Mouse (Mus musculus) lung, postnatal 10 days (tissue): ENCODE measurements around the gene Gm3264.
"Not testable (repeated sequence)": the region's sequence is repeated elsewhere in the genome, so short reads cannot be mapped to it uniquely, and the experiment has no call there.

Source experiments
- DNase-seq: peaks from one replicate; pipeline ENCODE4 v3.0.0; 2021

The Gm3264 gene

DNA sequence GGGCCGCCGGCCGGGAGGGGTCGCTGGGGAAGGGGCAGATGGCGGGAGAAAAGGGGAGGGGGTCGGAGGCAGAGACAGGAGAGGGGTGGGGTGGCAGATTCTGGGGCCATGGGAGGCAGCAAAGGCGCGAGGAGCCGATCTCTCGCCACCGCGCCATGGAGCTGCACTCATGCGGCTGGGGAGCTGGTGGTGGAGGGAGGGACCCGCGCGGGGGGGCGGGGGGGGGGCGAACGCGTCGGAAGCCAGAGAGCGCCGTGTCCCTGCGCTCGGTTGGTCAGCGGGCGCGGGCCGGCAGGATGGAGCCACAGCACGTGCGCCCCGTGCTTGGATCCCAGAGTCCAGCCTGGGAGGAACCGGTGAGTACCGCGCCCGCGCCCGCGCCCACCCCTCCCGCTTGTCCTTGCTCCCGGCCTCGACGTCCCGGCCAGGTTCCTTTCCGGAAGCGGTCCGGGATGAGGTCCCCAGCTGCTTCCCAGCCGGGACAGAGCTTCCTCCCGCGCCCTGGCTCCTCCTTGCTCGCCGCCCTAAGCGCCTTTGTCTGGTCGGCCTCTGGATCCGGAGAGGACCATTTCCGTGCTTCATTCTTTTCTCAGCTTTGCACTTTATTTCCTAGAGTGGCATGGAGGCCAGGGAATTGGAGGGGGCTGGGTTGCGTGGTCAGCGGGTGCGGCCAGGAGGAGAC lies at the start of gene Gm3264:
Gene Gm3264 (plus strand): TSS at position 278 of the 682 bp plus-strand sequence.
- peak; percentile 3 for DNase-seq

GRCm38 (mm10) chr14:4806421-4806820 lies 49.0 kb upstream of the Gm3264 start:
- DNase-seq: not testable (repeated sequence)

DNA sequence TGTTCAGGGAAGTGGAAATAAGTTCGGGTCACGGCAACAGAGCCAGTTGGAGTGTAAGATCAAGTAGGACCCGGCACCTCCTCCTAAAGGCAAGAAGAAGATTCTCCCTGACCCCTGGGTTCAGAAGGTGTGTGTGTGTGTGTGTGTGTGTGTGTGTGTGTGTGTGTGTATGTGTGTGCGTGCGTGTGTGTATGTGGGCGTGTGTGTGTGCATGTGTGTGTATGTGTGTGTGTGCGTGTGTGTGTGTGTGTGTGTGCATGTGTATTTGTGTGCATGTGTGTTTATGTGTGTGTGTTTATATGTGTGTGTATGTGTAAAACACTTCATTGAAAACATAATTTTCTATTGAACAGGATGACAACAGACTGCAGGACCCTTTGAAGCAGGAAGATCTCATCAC lies 33.4 kb upstream of the Gm3264 start:
- DNase-seq: not testable (repeated sequence)

DNA sequence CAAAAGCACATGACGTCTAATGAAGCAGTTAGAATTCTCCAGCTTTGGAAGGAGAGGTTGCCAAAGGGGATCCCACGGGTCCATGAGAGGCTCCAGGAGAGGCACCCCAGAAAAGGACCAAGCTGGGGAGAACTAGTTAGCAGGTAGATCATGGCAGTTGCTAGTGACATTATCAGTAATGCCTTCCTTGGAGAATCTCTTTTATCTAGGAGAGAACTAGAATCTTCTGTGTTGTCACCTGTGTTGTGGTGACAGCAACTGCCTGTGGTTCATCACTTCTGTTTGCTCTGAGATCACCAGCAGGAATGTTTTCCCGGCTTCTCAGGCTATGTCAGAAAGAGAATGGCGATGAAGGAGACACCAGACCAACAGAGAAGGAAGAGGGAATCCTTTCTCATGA lies 17.6 kb upstream of the Gm3264 start, which contains the start of gene Gm3269:
Gene Gm3269 (plus strand): TSS at position 301 of the 400 bp plus-strand sequence.
- not testable (repeated sequence) for DNase-seq

DNA sequence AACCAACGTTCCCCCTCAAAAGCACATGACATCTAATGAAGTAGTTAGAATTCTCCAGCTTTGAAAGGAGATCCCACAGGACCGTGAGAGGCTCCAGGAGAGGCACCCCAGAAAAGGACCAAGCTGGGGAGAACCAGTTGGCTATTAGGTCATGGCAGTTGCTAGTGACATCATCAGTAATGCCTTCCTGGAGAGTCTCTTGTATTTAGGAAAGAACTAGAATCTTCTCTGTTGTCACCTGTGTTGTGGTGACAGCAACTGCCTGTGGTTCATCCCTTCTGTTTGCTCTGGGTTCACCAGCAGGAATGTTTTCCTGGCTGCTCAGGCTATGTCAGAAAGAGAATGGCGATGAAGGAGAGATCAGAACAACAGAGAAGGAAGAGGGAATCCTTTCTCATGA lies 36.7 kb downstream of the Gm3264 start, which contains the start of gene Gm3278:
Gene Gm3278 (plus strand): TSS at position 301 of the 400 bp plus-strand sequence.
- DNase-seq: not testable (repeated sequence)
